Mouse (Mus musculus) limb, embryonic 14.5 days (tissue): ENCODE data around the gene Nmnat3. TPM values are rescaled to one million over a fixed set of nuclear protein-coding genes. Genes with fewer than 3 reads are reported as not detected.

Source experiments
- ATAC-seq: fragments of 200-750 bp; cut with Nextera tagmentation; 2 replicates; pipeline ENCODE4 v1.8.0; 2017; ENCODE audit warnings: low read depth, moderate number of reproducible peaks, moderate TSS enrichment; ENCODE audit not compliant: low FRiP score
- DNase-seq: peaks from one replicate; pipeline ENCODE4 v3.0.0-alpha.2; 2015; ENCODE audit warnings: low spot score
- H3K27ac ChIP-seq: fragments of 300-500 bp; sonication (generic); replicated peaks from 2 replicates; pipeline ENCODE4 v1.5.1; 2014; ENCODE audit warnings: low read depth, mild to moderate bottlenecking, low read length, moderate library complexity, mixed read lengths
- H3K27me3 ChIP-seq: fragments of 300-500 bp; sonication (generic); 2 replicates; pipeline ENCODE4 v1.6.1; 2014; ENCODE audit warnings: low read length, mixed read lengths; ENCODE audit not compliant: control insufficient read depth, insufficient read depth
- H3K36me3 ChIP-seq: fragments of 300-500 bp; sonication (generic); 2 replicates; pipeline ENCODE4 v1.6.1; 2014; ENCODE audit warnings: mild to moderate bottlenecking, low read length, moderate library complexity, mixed read lengths; ENCODE audit not compliant: control insufficient read depth, insufficient read depth
- H3K4me1 ChIP-seq: fragments of 300-500 bp; sonication (generic); 2 replicates; pipeline ENCODE4 v1.6.1; 2014; ENCODE audit warnings: antibody characterized with exemption, low read length, mixed read lengths; ENCODE audit not compliant: control insufficient read depth, insufficient read depth
- H3K4me2 ChIP-seq: fragments of 300-500 bp; sonication (generic); replicated peaks from 2 replicates; pipeline ENCODE4 v1.6.1; 2014; ENCODE audit warnings: low read depth, mild to moderate bottlenecking, low read length, moderate library complexity; ENCODE audit not compliant: severe bottlenecking
- H3K4me3 ChIP-seq: fragments of 300-500 bp; sonication (generic); replicated peaks from 2 replicates; pipeline ENCODE4 v1.5.1; 2014; ENCODE audit warnings: low read length
- H3K9ac ChIP-seq: fragments of 300-500 bp; sonication (generic); 2 replicates; pipeline ENCODE4 v1.6.1; 2014; ENCODE audit warnings: mild to moderate bottlenecking, low read depth, low read length, moderate library complexity; ENCODE audit not compliant: severe bottlenecking
- H3K9me3 ChIP-seq: fragments of 300-500 bp; sonication (generic); 2 replicates; pipeline ENCODE4 v1.6.1; 2016; ENCODE audit warnings: low read length; ENCODE audit not compliant: control insufficient read depth
- POLR2A ChIP-seq: fragments of 200-500 bp; IDR thresholded peaks from 2 replicates; pipeline ENCODE4 v1.8.0; 2012; ENCODE audit warnings: inconsistent platforms, mild to moderate bottlenecking, moderate library complexity, borderline replicate concordance; ENCODE audit not compliant: insufficient read depth, insufficient read length; ENCODE audit errors: extremely low read depth
- WGBS: fragments of 180-500 bp; shearing (Covaris S2); extraction: QIAGEN DNeasy Blood & Tissue Kit; methylation state at CpG from one replicate; pipeline ENCODE4 v1.1.7; 2014; 5-methylcytosine and 5-hydroxymethylcytosine counted together
- polyA plus RNA-seq, 2 experiments: library from polyadenylated mRNA; depleted of rRNA in 1 of 2; stranded (reverse) in 1 of 2; unstranded in 1 of 2; fragments of >200 nt; fragmentation: Nextera tagmentation in 1 of 2; extraction: Ambion mirVana in 1 of 2; gene quantifications; 2 replicates each; pipeline versions ENCODE4 v1.2.1 to v1.2.3; 2012 to 2014

The Nmnat3 gene
- polyA plus RNA-seq, 2 experiments = 3.5 to 7.1 TPM

DNA sequence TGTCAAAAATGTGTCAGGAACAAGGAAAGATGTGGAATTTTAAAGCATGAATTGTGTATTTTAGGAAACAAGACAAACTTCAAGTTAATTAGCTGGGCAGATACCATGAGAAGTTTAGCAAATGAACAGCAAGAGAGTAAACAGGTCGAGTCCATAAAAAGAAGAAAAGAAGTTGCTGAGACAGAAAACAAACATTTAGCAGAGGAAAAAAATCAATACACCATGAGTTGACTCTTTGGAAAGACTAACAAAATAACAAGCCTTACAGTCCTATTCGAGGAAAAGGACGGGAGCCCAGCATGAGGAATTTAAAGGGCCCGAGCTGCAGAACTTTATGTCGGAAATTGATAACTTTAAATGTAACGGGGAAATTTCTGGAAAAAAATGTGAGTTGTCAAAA is 110.0 kb downstream of the Nmnat3 start:
- Histone ChIP-seq H3K36me3 (no peaks in the 10 kb centered on the region), H3K9me3 (no peaks in the 10 kb centered on the region), H3K4me2 (no peak overlapping the region), H3K9ac (no peak overlapping the region), H3K4me1 (no peaks in the 10 kb centered on the region), H3K27ac (no peak overlapping the region), H3K27me3 (no peaks in the 10 kb centered on the region), H3K4me3 (no peak overlapping the region)
- 82% methylated on average over 6 of the region's 6 CpGs for WGBS
- DNase-seq = no peak
- no peak for ATAC-seq
- TF ChIP-seq POLR2A = no peak

DNA sequence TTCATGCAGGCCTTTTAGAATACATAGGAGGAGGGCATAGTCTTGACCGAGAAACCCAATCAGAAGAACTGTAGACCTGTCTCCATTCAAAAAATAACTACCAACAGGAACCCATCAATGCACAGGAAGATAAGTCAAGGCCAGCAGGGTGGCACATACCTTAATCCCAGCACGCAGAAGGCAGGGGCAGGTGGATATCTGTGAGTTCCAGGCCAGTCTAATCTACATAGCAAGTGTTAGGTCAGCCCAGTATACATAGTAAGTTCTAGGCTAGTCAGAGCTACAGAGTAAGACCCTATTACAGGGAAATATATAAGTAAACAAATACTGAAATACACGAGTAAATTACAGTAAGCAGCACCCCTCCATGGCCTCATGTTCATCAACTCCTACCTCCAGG is 110.6 kb downstream of the Nmnat3 start:
- Histone ChIP-seq H3K27me3 (no peaks in the 10 kb centered on the region), H3K36me3 (no peaks in the 10 kb centered on the region)

DNA sequence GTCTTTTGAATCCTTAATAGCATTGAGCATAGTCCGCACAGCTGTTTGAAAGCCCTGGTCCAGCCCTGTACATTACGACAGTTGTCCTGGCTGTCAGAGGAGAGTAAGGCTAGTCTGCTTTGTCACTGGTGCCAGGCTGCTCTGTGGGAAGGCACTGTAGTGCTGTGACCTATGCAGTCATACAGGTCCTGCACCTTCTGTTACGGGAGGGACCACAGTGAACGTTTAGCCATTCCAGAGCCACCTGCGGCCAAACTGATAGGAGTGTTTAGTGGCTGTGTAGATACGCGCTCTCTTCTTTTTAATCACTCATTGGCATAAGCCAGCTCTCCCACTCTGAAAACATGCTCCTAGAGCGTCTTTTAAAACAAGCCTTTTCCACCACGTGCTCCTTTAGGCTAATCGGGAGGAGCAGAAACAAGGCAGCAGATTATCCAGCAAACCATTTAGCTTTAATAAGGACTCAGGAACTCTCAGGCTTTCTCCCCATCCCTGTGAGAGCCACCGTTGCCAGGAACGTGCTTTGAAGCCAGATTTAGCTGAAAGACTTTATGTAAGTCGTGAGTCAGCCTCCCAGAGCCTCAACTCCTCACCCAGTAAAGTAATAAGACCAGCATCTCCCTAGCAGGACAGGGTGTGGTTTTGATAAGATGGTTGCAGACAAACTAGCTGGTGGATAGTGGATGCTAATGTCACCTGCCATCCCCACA is 113.1 kb downstream of the Nmnat3 start:
- Histone ChIP-seq H3K4me1 (no peaks in the 10 kb centered on the region), H3K9ac (no peak overlapping the region), H3K36me3 (no peaks in the 10 kb centered on the region), H3K4me2 (no peak overlapping the region), H3K4me3 (no peak overlapping the region), H3K27ac (no peak overlapping the region), H3K27me3 (no peaks in the 10 kb centered on the region), H3K9me3 (no peaks in the 10 kb centered on the region)
- no peak for ATAC-seq
- no peak for TF ChIP-seq POLR2A
- 71% methylated on average over 13 of the region's 13 CpGs for WGBS
- no peak for DNase-seq

More for the DNA sequence above, 110.6 kb downstream of the Nmnat3 start:
- Histone ChIP-seq H3K4me2 (no peak overlapping the region), H3K9ac (no peak overlapping the region), H3K4me1 (no peaks in the 10 kb centered on the region), H3K4me3 (no peak overlapping the region), H3K9me3 (no peaks in the 10 kb centered on the region), H3K27ac (no peak overlapping the region)
- 84% methylated on average over 3 of the region's 3 CpGs for WGBS
- no peak for DNase-seq
- no peak for TF ChIP-seq POLR2A
- ATAC-seq = no peak

DNA sequence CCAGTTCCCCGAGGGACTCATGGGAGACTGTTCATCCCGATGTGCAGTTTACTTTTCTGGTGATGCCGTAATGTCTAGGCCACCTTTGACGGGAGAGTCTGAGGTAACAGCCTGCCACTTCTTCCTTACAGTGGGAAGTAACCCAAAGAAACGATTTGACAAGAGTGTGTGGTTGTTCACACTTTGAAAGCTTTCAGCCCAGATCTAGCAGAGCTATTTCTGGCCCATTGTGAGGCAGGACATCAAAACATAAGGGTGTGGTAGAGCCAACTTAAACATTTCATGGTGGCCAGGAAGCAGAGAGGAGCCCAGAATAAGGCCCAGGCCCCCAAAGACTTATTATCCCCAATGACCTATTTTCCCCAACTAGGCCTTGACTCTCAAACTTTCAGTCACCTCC is 114.4 kb downstream of the Nmnat3 start:
- no peaks in the 10 kb centered on the region for H3K4me1 ChIP-seq

DNA sequence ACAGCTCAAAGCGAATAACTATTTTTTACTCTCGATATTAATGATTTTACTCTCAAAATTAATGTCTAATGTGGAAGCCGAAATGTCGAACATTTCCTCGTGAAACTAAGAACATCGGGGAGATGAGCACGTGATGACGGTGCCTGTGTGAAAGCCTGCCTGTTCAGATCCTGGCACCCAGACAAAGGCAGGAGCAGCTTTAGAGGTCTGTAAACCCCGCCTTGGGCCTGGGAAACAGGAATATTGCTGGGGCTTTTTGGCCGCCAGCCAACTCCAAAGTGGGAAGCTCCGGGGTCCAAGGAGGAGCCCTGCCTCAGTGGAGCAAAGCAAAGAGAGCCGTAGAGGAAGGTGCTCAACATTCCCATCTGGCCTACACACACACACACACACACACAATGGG is 120.5 kb downstream of the Nmnat3 start:
- WGBS = 63% methylated on average over 12 of the region's 12 CpGs
- H3K36me3 ChIP-seq = no peaks in the 10 kb centered on the region
- no peak for ATAC-seq
- no peak overlapping the region for H3K9ac ChIP-seq
- H3K27me3 ChIP-seq = no peaks in the 10 kb centered on the region
- no peak for TF ChIP-seq POLR2A
- no peak overlapping the region for H3K4me3 ChIP-seq
- no peaks in the 10 kb centered on the region for H3K9me3 ChIP-seq
- H3K4me1 ChIP-seq = no peaks in the 10 kb centered on the region
- no peak overlapping the region for H3K27ac ChIP-seq
- no peak for DNase-seq
- H3K4me2 ChIP-seq = no peak overlapping the region

More for the DNA sequence above, 114.4 kb downstream of the Nmnat3 start:
- 73% methylated on average over 5 of the region's 5 CpGs for WGBS
- H3K36me3 ChIP-seq = no peaks in the 10 kb centered on the region
- no peak for ATAC-seq
- H3K4me2 ChIP-seq = no peak overlapping the region
- DNase-seq = no peak
- H3K27me3 ChIP-seq = no peaks in the 10 kb centered on the region
- no peak overlapping the region for H3K4me3 ChIP-seq
- H3K9me3 ChIP-seq = no peaks in the 10 kb centered on the region
- H3K27ac ChIP-seq = no peak overlapping the region
- H3K9ac ChIP-seq = no peak overlapping the region
- TF ChIP-seq POLR2A = no peak
